Mouse (Mus musculus) liver, postnatal 0 days (tissue): ENCODE measurements around the gene Aebp1.

Experiments used
- CTCF ChIP-seq: sonication (generic); IDR thresholded peaks from 2 replicates; pipeline ENCODE4 v1.5.1; 2016; ENCODE audit warnings: antibody characterized with exemption, low read depth
- EP300 ChIP-seq: IDR thresholded peaks from 2 replicates; pipeline ENCODE4 v1.6.1; 2016; ENCODE audit warnings: antibody characterized with exemption, low read depth, mild to moderate bottlenecking

GRCm38 (mm10) chr11:5902390-5902789 lies 40.6 kb downstream of the Aebp1 start:
- no peak for TF ChIP-seq CTCF
- no peak for TF ChIP-seq EP300
